Mouse (Mus musculus): Measurements from ENCODE around the gene Homer2.
A peak's percentile ranks its signal among the peaks of the same experiment; 100 is the strongest.

Gene Homer2

DNA sequence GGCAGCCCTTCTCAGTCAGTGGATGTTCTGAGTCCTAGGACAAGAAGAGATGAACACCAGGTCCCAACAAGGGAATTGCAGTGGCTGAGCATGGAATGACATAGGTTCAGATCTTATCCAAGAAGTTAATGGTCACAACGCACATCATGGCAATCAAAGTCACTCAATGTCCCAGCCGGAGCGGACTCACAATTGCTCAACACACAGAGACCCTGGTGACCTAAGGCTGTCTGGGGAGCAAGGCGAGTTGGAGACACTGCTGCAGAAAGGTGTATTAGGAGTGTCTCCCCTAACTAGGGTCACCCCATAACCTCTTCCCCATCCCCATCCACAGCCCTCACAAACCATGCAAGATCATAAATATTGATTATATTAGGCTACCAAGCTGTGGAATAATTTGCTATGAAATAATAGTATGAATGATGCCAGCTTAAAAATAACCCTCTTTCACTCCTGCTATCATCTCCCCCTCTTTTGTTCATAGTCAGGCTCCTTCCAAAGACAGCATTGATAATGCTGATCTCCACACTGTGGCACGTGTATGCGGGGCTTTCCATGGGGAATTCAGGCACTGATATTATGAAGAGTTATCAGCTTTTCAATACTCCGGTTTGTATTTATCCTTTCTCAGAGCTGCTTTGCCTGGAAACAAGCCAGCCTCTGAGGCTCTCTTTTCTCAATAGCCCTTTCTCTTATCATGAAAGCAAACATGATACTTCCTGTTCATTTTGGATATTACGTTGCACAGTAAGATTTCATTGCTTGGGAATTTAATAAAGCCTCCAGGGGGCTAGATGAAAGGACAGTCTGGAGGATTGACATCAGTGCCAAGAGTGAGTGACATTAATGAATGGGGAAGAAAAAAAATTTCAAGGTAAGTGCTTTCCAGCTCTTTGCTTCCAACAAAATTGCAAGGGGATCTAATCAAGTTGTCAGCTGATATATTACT is 147.0 kb downstream of the Homer2 start:
- no peak for DNase-seq (ENCODE audit: low read depth, low spot score)

DNA sequence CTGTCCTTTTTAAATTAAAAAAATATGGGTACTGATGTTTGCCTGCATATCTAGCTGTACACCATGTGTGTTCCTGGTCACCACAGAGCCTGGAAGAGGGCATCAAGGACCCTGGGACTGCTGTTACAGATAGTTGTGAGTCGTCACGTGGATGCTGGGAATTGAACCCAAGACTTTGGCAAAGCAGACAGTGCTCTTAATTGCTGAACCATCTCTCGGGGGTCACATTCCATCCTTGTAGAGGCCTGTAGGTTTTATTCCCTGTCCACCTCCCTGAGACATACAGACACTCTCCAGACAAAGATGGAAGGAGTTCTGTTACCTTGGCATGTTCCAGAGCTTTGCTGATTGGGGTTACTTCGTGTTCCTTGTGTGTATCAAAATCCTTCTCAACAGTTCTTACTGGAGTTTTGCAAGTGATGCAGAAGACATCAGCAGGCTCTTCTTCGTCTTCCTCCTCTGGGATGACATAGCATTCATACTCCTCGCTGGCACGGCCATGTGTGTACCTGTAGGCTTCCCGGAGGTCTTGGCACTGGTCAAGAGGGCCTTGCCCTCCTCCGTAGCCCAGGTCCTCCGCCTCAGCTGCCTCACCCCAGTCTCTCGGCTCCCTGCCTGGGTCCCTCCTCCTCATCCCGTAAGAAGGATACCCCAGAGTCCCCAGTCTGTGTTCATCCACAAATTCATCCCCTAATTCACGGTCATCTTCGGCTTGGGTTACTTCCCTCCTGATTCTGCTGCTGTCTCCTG is 147.9 kb downstream of the Homer2 start:
- no peak for DNase-seq (ENCODE audit: low read depth, low spot score)

DNA sequence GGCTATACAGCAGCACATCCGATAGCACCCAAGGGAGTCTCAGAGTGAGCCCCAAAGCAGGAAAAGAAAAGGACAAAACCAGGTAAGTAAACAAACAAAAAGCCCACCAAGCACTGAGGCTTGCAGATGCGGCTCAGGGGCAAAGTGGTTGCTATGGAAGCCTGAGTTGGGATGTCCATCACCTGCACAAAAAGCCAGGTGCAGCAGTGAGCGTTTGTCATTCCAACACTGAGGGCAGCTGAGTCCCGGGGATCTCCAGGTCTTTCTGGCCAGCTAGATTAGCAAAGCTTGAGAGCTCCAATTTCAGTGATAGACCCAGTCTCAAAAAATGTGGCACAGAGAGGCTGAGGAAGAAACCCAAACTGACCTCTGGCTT is 149.4 kb downstream of the Homer2 start:
- DNase-seq (ENCODE audit: low read depth, low spot score), result no peak

DNA sequence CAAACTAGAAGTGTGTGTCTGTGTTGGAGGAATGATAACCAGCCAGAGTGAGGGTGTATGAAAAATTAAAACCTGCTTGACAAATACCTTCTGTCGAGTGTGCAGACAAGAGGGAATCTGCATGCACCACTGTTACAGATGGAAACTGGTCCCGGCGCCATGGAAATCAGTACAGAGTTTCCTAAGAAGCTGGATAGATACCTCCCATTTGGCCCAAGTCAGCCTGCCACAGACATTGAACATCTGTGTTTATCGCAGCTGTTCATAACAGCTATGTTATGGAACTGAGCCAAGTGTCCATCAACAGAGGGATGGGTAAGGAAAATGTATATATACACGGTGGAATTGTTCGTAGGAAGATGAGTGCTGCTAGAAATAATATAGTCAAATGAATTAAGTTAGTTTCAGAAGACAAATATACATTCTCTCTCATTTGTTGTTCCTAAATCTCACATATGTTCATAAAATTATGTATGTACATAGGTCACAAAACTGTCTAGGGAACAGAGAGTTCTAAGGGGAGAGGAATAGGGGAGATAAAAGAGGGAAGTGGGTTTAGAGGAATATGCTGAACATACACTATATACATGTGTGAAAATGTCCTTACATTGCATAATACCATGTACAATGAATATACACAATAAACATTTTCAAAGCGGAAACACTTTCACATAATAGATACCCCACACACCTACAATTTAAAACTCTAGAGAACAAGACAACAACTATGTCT is 149.9 kb downstream of the Homer2 start:
- DNase-seq (ENCODE audit: low read depth, low spot score), result no peak

DNA sequence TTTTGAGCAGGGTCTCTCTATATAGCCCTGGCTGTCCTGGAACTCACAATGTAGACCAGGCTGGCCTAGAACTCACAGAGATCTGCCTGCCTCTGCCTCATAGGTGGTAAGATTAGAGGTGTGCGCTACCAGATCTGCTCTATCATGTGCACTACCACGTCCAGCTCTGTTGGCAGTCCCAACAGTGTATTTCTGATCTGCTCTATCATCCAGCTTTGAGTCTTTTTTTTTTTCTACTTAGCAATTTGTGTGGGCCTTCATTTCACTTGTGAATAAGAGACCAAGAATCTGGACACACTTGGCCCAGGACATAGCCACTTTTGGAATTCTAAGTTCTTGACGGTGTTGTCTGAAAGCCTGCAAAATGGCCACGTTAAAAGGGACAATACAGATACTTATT is 150.5 kb downstream of the Homer2 start:
- no peak for DNase-seq (ENCODE audit: low read depth, low spot score)

DNA sequence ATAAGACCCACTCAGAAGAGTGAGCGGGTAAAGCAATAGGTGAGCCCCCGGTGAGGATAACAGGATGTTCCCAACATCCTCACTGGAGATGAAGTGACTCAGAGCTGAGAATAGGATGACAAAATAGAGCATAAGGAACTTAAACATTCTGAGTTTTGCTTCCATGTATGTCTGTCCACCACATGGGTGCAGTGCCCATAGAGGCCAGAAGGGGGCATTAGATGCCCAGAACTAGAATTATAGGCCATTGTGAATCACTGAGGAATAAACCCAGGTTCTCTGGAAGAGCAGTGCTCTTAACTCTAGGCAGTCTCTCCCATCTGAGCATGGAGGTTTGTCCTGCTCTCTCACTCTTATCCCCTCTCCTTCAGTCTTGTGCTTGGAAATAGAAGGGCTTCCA is 153.0 kb downstream of the Homer2 start:
- DNase-seq (ENCODE audit: low read depth, low spot score), result peak; percentile 59

DNA sequence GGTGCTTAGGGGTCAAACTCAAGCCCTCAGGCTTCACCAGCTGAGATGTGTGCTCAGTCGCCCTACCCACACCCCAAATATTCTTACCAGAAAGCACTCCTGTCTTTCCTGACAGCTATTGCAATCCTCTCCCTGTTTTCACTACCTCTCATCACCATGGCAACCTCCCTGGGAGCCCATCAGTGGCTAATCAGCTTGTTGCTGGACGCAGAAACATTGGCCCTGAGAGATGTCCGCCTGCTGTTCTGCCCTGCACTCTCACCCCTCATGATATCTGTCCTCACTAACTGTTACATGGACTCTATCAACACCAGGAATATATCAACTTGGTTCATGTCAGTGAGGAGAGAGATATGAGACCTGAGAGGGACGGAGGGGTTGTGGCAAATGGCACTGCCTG is 153.7 kb downstream of the Homer2 start:
- DNase-seq (ENCODE audit: low read depth, low spot score), result no peak

All from A20 (cell line).